Mouse (Mus musculus): ENCODE measurements at regions not wholly inside any gene's neighbourhood (a gene's known extent, or its start where the extent isn't known, plus 50 kb on each side); places are given as distances from the start of the nearest gene placed in this dataset.

DNA sequence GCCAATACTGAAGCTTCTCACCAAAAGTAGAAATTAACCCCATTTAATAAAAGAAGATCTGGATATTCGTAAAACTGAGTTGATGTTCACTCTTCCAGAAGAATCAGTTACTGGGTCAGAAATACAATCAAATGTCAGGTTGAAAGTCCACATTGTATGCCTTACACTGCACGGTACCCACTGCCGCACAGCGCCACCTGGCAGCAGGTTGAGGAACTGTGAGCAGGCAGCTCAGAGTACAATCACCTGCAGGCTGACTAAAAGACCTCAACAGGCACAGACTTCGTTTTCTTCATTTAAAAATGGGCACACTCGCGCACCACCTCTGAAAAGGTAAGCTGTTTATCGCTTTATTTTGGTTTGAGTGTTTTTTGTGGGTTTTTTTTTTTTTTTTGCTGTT, 341.8 kb upstream of the Mms22l start:
- Histone ChIP-seq H3K4me1 (ENCODE audit: control insufficient read depth, insufficient read depth, low read length) (no peaks in the 10 kb centered on the region), H3K4me3 (ENCODE audit: control insufficient read depth, low read depth, low read length) (no peak overlapping the region), H3K27me3 (ENCODE audit: control insufficient read depth, insufficient read depth, low read length) (no peaks in the 10 kb centered on the region), H3K36me3 (ENCODE audit: control insufficient read depth, insufficient read depth, low read length) (no peaks in the 10 kb centered on the region), H3K27ac (ENCODE audit: control insufficient read depth, insufficient read depth, low read depth, low read length) (no peak overlapping the region)
- TF ChIP-seq CTCF (IDR thresholded peaks at IDR 0.05; ENCODE audit: control insufficient read depth, insufficient read depth, insufficient replicate concordance, low read depth, low read length) (peak; percentile 99), POLR2A (IDR thresholded peaks at IDR 0.05; ENCODE audit: control insufficient read depth, low read depth, low read length) (no peak)

DNA sequence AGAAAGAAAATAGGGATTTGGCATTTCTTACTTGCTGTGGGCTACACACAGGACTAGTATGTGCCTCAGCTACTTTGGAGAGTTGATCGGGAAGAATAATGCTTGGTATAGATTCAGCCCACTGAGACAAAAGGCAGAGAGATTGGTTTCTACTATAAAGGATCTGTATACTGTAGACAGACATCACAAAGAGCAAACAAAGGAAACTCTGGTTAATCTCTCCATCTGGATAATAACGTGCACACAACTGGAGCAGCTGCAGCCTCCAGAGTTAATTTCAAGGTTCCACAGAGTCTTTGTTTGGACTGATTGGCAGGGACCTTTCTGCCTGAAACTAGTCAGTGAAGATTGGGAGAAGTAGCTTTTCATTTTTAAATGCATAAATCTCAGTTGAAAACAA, 322.5 kb upstream of the Mms22l start:
- H3K4me3 ChIP-seq (ENCODE audit: control insufficient read depth, low read depth, low read length), result no peak overlapping the region
- TF ChIP-seq POLR2A (IDR thresholded peaks at IDR 0.05; ENCODE audit: control insufficient read depth, low read depth, low read length) (no peak), CTCF (IDR thresholded peaks at IDR 0.05; ENCODE audit: control insufficient read depth, insufficient read depth, insufficient replicate concordance, low read depth, low read length) (no peak)
- no peaks in the 10 kb centered on the region for H3K27me3 ChIP-seq (ENCODE audit: control insufficient read depth, insufficient read depth, low read length)
- no peaks in the 10 kb centered on the region for H3K36me3 ChIP-seq (ENCODE audit: control insufficient read depth, insufficient read depth, low read length)
- H3K4me1 ChIP-seq (ENCODE audit: control insufficient read depth, insufficient read depth, low read length), result no peaks in the 10 kb centered on the region
- no peak overlapping the region for H3K27ac ChIP-seq (ENCODE audit: control insufficient read depth, insufficient read depth, low read depth, low read length)

DNA sequence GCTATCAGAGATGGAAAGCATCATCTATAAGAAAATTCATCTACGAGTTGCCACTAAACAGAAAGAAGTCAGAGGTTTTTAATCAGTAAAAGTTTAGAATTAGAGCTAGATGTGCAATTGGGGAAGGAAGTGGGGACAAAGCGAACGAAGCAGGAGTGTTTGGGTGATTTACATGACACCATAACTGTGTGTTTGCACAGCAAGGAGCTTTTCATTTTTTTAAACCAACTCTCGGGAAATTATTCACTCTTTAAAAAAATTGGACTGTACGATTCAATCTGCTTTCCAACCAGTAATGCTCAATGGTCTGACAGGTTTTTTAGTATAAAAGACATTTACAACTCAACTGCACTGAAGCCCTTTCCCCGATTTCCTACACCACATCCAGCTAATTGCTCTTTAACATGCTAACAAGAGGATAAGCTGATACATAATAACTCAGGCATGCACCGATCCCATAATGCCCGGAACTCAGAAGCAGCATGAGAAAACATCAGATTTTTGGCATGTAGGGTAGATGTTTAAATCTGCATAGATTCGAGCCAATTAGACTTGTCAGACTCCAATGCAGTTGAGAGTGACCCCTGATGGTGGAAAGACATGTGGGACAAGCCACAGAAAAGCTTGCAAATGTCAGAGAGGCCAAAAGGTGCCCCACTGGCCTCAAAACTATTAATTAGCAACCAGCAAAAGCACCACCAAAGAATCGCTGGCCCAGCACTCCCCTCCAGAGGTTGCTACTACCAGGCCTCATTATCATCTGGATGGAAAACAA, 282.8 kb upstream of the Mms22l start:
- no peak for TF ChIP-seq CTCF (IDR thresholded peaks at IDR 0.05; ENCODE audit: control insufficient read depth, insufficient read depth, insufficient replicate concordance, low read depth, low read length)
- no peak for TF ChIP-seq POLR2A (IDR thresholded peaks at IDR 0.05; ENCODE audit: control insufficient read depth, low read depth, low read length)
- Histone ChIP-seq H3K27me3 (ENCODE audit: control insufficient read depth, insufficient read depth, low read length) (no peaks in the 10 kb centered on the region), H3K36me3 (ENCODE audit: control insufficient read depth, insufficient read depth, low read length) (no peaks in the 10 kb centered on the region), H3K4me1 (ENCODE audit: control insufficient read depth, insufficient read depth, low read length) (no peaks in the 10 kb centered on the region), H3K27ac (ENCODE audit: control insufficient read depth, insufficient read depth, low read depth, low read length) (no peak overlapping the region), H3K4me3 (ENCODE audit: control insufficient read depth, low read depth, low read length) (no peak overlapping the region)

DNA sequence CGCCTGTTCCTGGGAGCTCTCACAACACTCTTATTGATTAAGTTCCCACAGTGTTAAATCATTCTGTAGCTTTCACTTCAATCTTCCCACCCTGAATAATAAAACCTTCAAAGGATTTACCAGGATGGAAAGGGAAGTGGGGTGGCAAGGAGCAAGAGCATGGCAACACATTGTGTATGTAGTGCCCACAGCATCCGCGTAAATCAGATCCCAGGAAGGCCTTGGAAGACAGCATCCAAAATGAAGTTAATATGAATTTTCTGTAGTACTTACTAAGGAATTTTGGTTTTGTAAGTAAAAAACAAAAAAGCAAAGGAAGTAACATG, 282.3 kb upstream of the Mms22l start:
- Histone ChIP-seq H3K4me1 (ENCODE audit: control insufficient read depth, insufficient read depth, low read length) (no peaks in the 10 kb centered on the region), H3K36me3 (ENCODE audit: control insufficient read depth, insufficient read depth, low read length) (no peaks in the 10 kb centered on the region), H3K27ac (ENCODE audit: control insufficient read depth, insufficient read depth, low read depth, low read length) (no peak overlapping the region), H3K27me3 (ENCODE audit: control insufficient read depth, insufficient read depth, low read length) (no peaks in the 10 kb centered on the region), H3K4me3 (ENCODE audit: control insufficient read depth, low read depth, low read length) (no peak overlapping the region)
- TF ChIP-seq CTCF (IDR thresholded peaks at IDR 0.05; ENCODE audit: control insufficient read depth, insufficient read depth, insufficient replicate concordance, low read depth, low read length) (no peak), POLR2A (IDR thresholded peaks at IDR 0.05; ENCODE audit: control insufficient read depth, low read depth, low read length) (no peak)

DNA sequence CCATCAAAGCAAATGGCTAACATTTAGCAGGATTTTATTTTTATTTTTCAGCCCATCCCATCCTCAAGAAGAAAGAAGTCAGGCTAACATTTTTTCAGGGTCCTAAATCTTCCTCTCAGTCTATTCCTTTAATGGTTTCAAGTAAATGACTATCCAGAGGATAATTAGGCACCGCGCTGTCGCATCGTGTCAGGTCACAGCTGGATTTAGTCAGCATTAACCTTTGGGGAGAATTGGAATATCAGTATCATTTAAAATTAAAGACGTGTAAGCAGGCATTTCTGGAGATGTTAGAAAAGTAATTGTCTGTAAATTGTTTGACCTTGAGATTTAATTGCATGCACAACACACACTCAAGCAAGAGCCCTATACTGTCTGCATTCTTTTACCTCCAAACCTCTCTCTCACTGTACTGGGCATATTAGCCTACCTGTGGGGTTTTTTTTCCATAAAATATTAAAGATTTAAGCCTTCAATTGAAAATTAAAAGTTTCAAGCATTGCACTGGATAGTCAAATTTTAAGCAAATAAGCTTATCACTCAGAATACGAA, 277.8 kb upstream of the Mms22l start:
- Histone ChIP-seq H3K27ac (ENCODE audit: control insufficient read depth, insufficient read depth, low read depth, low read length) (no peak overlapping the region), H3K36me3 (ENCODE audit: control insufficient read depth, insufficient read depth, low read length) (no peaks in the 10 kb centered on the region), H3K4me1 (ENCODE audit: control insufficient read depth, insufficient read depth, low read length) (no peaks in the 10 kb centered on the region), H3K4me3 (ENCODE audit: control insufficient read depth, low read depth, low read length) (no peak overlapping the region), H3K27me3 (ENCODE audit: control insufficient read depth, insufficient read depth, low read length) (no peaks in the 10 kb centered on the region)
- no peak for TF ChIP-seq CTCF (IDR thresholded peaks at IDR 0.05; ENCODE audit: control insufficient read depth, insufficient read depth, insufficient replicate concordance, low read depth, low read length)
- no peak for TF ChIP-seq POLR2A (IDR thresholded peaks at IDR 0.05; ENCODE audit: control insufficient read depth, low read depth, low read length)

DNA sequence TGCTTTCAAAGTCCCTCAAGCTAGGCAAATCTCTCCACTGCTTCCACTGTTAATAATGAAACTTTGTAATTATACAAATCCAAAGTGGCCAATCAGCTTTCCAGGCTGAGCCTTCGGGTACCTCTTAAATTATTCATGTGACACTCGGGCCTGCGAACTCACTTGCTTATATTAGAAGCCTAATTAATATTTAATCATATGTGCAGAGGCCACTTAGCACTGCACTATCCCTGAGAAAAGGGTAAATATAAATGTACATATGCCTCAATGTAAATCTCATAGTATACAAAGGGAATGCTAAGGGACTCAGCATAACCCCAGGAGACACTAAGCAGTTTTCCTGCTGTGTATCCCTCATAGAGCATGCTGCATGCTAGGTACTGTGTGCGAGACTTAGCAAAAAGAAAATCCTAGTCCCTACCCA, 277.2 kb upstream of the Mms22l start:
- H3K4me1 ChIP-seq (ENCODE audit: control insufficient read depth, insufficient read depth, low read length), result no peaks in the 10 kb centered on the region
- H3K27ac ChIP-seq (ENCODE audit: control insufficient read depth, insufficient read depth, low read depth, low read length), result no peak overlapping the region
- no peak overlapping the region for H3K4me3 ChIP-seq (ENCODE audit: control insufficient read depth, low read depth, low read length)

DNA sequence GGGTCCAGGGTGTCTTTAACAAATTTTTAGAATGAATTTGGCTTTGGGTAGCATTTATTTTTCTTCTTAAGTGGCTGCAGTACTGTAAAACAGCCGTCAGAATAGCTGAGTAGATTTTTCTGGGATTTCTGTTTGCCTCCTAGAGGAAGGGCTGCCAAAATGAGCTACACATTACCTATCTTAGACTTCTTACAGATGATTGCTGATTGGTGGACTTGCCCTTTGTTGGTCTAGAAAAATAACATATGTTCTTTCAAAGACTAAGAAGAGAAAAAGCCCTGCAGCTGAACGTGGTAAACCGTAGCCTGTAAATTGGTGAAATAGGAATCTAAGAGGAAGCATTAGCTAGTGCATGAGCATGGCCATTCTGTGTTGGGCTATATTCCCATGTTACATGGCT, 276.7 kb upstream of the Mms22l start:
- Histone ChIP-seq H3K27ac (ENCODE audit: control insufficient read depth, insufficient read depth, low read depth, low read length) (no peak overlapping the region), H3K36me3 (ENCODE audit: control insufficient read depth, insufficient read depth, low read length) (no peaks in the 10 kb centered on the region), H3K27me3 (ENCODE audit: control insufficient read depth, insufficient read depth, low read length) (no peaks in the 10 kb centered on the region), H3K4me1 (ENCODE audit: control insufficient read depth, insufficient read depth, low read length) (no peaks in the 10 kb centered on the region), H3K4me3 (ENCODE audit: control insufficient read depth, low read depth, low read length) (no peak overlapping the region)
- TF ChIP-seq CTCF (IDR thresholded peaks at IDR 0.05; ENCODE audit: control insufficient read depth, insufficient read depth, insufficient replicate concordance, low read depth, low read length) (no peak), POLR2A (IDR thresholded peaks at IDR 0.05; ENCODE audit: control insufficient read depth, low read depth, low read length) (no peak)

More for the DNA sequence above, 277.2 kb upstream of the Mms22l start:
- Histone ChIP-seq H3K36me3 (ENCODE audit: control insufficient read depth, insufficient read depth, low read length) (no peaks in the 10 kb centered on the region), H3K27me3 (ENCODE audit: control insufficient read depth, insufficient read depth, low read length) (no peaks in the 10 kb centered on the region)
- TF ChIP-seq POLR2A (IDR thresholded peaks at IDR 0.05; ENCODE audit: control insufficient read depth, low read depth, low read length) (no peak), CTCF (IDR thresholded peaks at IDR 0.05; ENCODE audit: control insufficient read depth, insufficient read depth, insufficient replicate concordance, low read depth, low read length) (no peak)
